Mouse (Mus musculus) embryonic facial prominence, embryonic 11.5 days (tissue): ENCODE data around the gene Plcg2. TPM values are rescaled to one million over a fixed set of nuclear protein-coding genes. Genes with fewer than 3 reads are reported as not detected.

Experiments
- ATAC-seq: fragments of 200-750 bp; cut with Nextera tagmentation; replicated peaks from 2 replicates; pipeline ENCODE4 v1.8.0; 2017; ENCODE audit warnings: low read depth; ENCODE audit not compliant: insufficient number of reproducible peaks, low FRiP score, low TSS enrichment
- DNase-seq: peaks from one replicate; pipeline ENCODE4 v3.0.0-alpha.2; 2015; ENCODE audit warnings: low spot score
- H3K27ac ChIP-seq: fragments of 300-500 bp; sonication (generic); replicated peaks from 2 replicates; pipeline ENCODE4 v1.5.1; 2014; ENCODE audit warnings: mild to moderate bottlenecking, low read depth, low read length, control low read depth
- H3K27me3 ChIP-seq: fragments of 300-500 bp; sonication (generic); 2 replicates; pipeline ENCODE4 v1.6.1; 2014; ENCODE audit warnings: mild to moderate bottlenecking, low read length, moderate library complexity, mixed read lengths; ENCODE audit not compliant: control insufficient read depth, insufficient read depth
- H3K36me3 ChIP-seq: fragments of 300-500 bp; sonication (generic); replicated peaks from 2 replicates; pipeline ENCODE4 v1.6.1; 2014; ENCODE audit warnings: low read depth, mild to moderate bottlenecking, low read length, moderate library complexity, mixed read lengths; ENCODE audit not compliant: control insufficient read depth, insufficient read depth
- H3K4me1 ChIP-seq: fragments of 300-500 bp; sonication (generic); 2 replicates; pipeline ENCODE4 v1.6.1; 2014; ENCODE audit warnings: low read length, mixed read lengths; ENCODE audit not compliant: control insufficient read depth, insufficient read depth
- H3K4me2 ChIP-seq: fragments of 300-500 bp; sonication (generic); 2 replicates; pipeline ENCODE4 v1.6.1; 2014; ENCODE audit warnings: low read depth, mild to moderate bottlenecking, control low read depth, low read length, moderate library complexity
- H3K4me3 ChIP-seq: fragments of 300-500 bp; sonication (generic); 2 replicates; pipeline ENCODE4 v1.5.1; 2014; ENCODE audit warnings: low read depth, low read length, control low read depth
- H3K9ac ChIP-seq: fragments of 300-500 bp; sonication (generic); replicated peaks from 2 replicates; pipeline ENCODE4 v1.6.1; 2014; ENCODE audit warnings: mild to moderate bottlenecking, control low read depth, low read length
- H3K9me3 ChIP-seq: fragments of 300-500 bp; sonication (generic); replicated peaks from 2 replicates; pipeline ENCODE4 v1.6.1; 2016; ENCODE audit warnings: mild to moderate bottlenecking, low read length, inconsistent platforms, mixed read lengths; ENCODE audit not compliant: control insufficient read depth
- WGBS: fragments of 180-500 bp; shearing (Covaris S2); extraction: QIAGEN DNeasy Blood & Tissue Kit; methylation state at CpG from one replicate; pipeline ENCODE4 v1.1.7; 2014; 5-methylcytosine and 5-hydroxymethylcytosine counted together
- polyA plus RNA-seq: library from polyadenylated mRNA; unstranded; fragments of >200 nt; fragmentation: Nextera tagmentation; extraction: Ambion mirVana; gene quantifications from 2 replicates; pipeline ENCODE4 v1.2.1, GENCODE M21; 2014

The Plcg2 gene
- polyA plus RNA-seq, 1 experiment from 2014 or later = 1.8 TPM

GRCm38 (mm10) chr8:117493543-117493942, 4.5 kb upstream of the Plcg2 start:
- Histone ChIP-seq H3K9me3 (no peaks in the 10 kb centered on the region), H3K9ac (no peak overlapping the region), H3K27me3 (peaks cover 10% of the 10 kb centered on the region), H3K27ac (no peak overlapping the region), H3K4me2 (no peak overlapping the region), H3K4me3 (no peak overlapping the region), H3K4me1 (no peaks in the 10 kb centered on the region), H3K36me3 (no peaks in the 10 kb centered on the region)
- no peak for ATAC-seq
- WGBS = 20% methylated on average over 9 of the region's 9 CpGs
- no peak for DNase-seq

GRCm38 (mm10) chr8:117494874-117495273, 3.2 kb upstream of the Plcg2 start:
- Histone ChIP-seq H3K9ac (no peak overlapping the region), H3K4me1 (no peaks in the 10 kb centered on the region), H3K36me3 (no peaks in the 10 kb centered on the region), H3K27ac (no peak overlapping the region), H3K4me3 (no peak overlapping the region), H3K4me2 (no peak overlapping the region), H3K9me3 (no peaks in the 10 kb centered on the region), H3K27me3 (peaks cover 17% of the 10 kb centered on the region)
- no peak for ATAC-seq
- 54% methylated on average over 2 of the region's 2 CpGs for WGBS
- DNase-seq = no peak

- H3K4me1 ChIP-seq = no peaks in the 10 kb centered on the region
- no peak overlapping the region for H3K27ac ChIP-seq
- H3K9me3 ChIP-seq = no peaks in the 10 kb centered on the region
- DNase-seq (peak; percentile 18), ATAC-seq (no peak)
- 5% methylated on average over 20 of the region's 20 CpGs for WGBS
- no peak overlapping the region for H3K9ac ChIP-seq
- peak overlapping the region; percentile 100 for H3K4me2 ChIP-seq
- no peaks in the 10 kb centered on the region for H3K36me3 ChIP-seq
- peak overlapping the region; percentile 61 for H3K4me3 ChIP-seq
- peaks cover 17% of the 10 kb centered on the region for H3K27me3 ChIP-seq
These were observed 937 bp downstream of the Plcg2 start for GRCm38 (mm10) chr8:117498915-117499540.

GRCm38 (mm10) chr8:117500232-117500823, 2.2 kb downstream of the Plcg2 start:
- Histone ChIP-seq H3K9ac (no peak overlapping the region), H3K36me3 (no peaks in the 10 kb centered on the region), H3K27ac (no peak overlapping the region), H3K27me3 (peaks cover 17% of the 10 kb centered on the region), H3K4me1 (no peaks in the 10 kb centered on the region), H3K4me3 (no peak overlapping the region), H3K9me3 (no peaks in the 10 kb centered on the region), H3K4me2 (no peak overlapping the region)
- no peak for DNase-seq
- 74% methylated on average over 5 of the region's 5 CpGs for WGBS
- ATAC-seq = no peak

- Histone ChIP-seq H3K4me1 (no peaks in the 10 kb centered on the region), H3K27ac (no peak overlapping the region), H3K4me3 (no peak overlapping the region), H3K9me3 (no peaks in the 10 kb centered on the region), H3K9ac (no peak overlapping the region), H3K36me3 (no peaks in the 10 kb centered on the region), H3K4me2 (no peak overlapping the region), H3K27me3 (peaks cover 17% of the 10 kb centered on the region)
- 88% methylated on average over 6 of the region's 6 CpGs for WGBS
- no peak for ATAC-seq
- DNase-seq = no peak
These were observed 3.2 kb downstream of the Plcg2 start for GRCm38 (mm10) chr8:117501323-117501722.

GRCm38 (mm10) chr8:117503405-117504069, 5.4 kb downstream of the Plcg2 start:
- Histone ChIP-seq H3K27me3 (peaks cover 7% of the 10 kb centered on the region; the same call in 1 of the 2 replicates), H3K36me3 (no peaks in the 10 kb centered on the region), H3K9me3 (no peaks in the 10 kb centered on the region), H3K27ac (no peak overlapping the region), H3K4me3 (no peak overlapping the region), H3K4me2 (no peak overlapping the region), H3K4me1 (no peaks in the 10 kb centered on the region), H3K9ac (no peak overlapping the region)
- ATAC-seq = no peak
- DNase-seq = no peak
- WGBS = 69% methylated on average over 13 of the region's 13 CpGs

GRCm38 (mm10) chr8:117507703-117508102, 9.6 kb downstream of the Plcg2 start:
- 84% methylated on average over 8 of the region's 8 CpGs for WGBS
- Histone ChIP-seq H3K4me3 (no peak overlapping the region), H3K4me2 (no peak overlapping the region), H3K27me3 (no peaks in the 10 kb centered on the region), H3K27ac (no peak overlapping the region), H3K36me3 (no peaks in the 10 kb centered on the region), H3K9me3 (no peaks in the 10 kb centered on the region), H3K9ac (no peak overlapping the region), H3K4me1 (no peaks in the 10 kb centered on the region)
- DNase-seq (no peak), ATAC-seq (no peak)

GRCm38 (mm10) chr8:117516876-117517565, 18.9 kb downstream of the Plcg2 start:
- Histone ChIP-seq H3K4me3 (no peak overlapping the region), H3K27ac (no peak overlapping the region), H3K4me1 (no peaks in the 10 kb centered on the region), H3K4me2 (no peak overlapping the region), H3K36me3 (no peaks in the 10 kb centered on the region), H3K9ac (no peak overlapping the region), H3K27me3 (no peaks in the 10 kb centered on the region), H3K9me3 (no peaks in the 10 kb centered on the region)
- ATAC-seq (no peak), DNase-seq (no peak)
- WGBS = 64% methylated on average over 14 of the region's 14 CpGs
